Mouse (Mus musculus) cerebellum, adult 2 months (tissue): ENCODE measurements at regions not wholly inside any gene's neighbourhood (a gene's known extent, or its start where the extent isn't known, plus 50 kb on each side); places are given as distances from the start of the nearest gene placed in this dataset.

Source experiments
- DNase-seq, 2 experiments: peaks; one replicate each; pipeline ENCODE4 v3.0.0; 2021
- H3K27ac ChIP-seq: fragments of 200-500 bp; 2 replicates; pipeline ENCODE4 v1.5.1; 2012; ENCODE audit warnings: low read length, control low read depth, inconsistent platforms; ENCODE audit not compliant: insufficient read depth
- H3K27me3 ChIP-seq: fragments of 200-500 bp; 2 replicates; pipeline ENCODE4 v1.6.1; 2012; ENCODE audit warnings: inconsistent platforms, mild to moderate bottlenecking, low read length, moderate library complexity; ENCODE audit not compliant: control insufficient read depth, insufficient read depth
- H3K4me1 ChIP-seq: fragments of 200-500 bp; 2 replicates; pipeline ENCODE4 v1.6.1; 2011; ENCODE audit warnings: low read length; ENCODE audit not compliant: control insufficient read depth, insufficient read depth
- H3K4me3 ChIP-seq: fragments of 200-500 bp; replicated peaks from 2 replicates; pipeline ENCODE3; 2011; ENCODE audit warnings: mild to moderate bottlenecking, low read depth, low read length, control low read depth; ENCODE audit not compliant: insufficient read depth
- CTCF ChIP-seq: fragments of 200-500 bp; IDR thresholded peaks from 2 replicates; pipeline ENCODE4 v1.5.1; 2011; ENCODE audit warnings: low read depth, mild to moderate bottlenecking, control low read depth, low read length, moderate library complexity, borderline replicate concordance; ENCODE audit not compliant: insufficient read depth
- POLR2A ChIP-seq: fragments of 200-500 bp; IDR thresholded peaks from 2 replicates; pipeline ENCODE4 v1.6.1; 2011; ENCODE audit warnings: low read length, control low read depth, borderline replicate concordance; ENCODE audit not compliant: insufficient read depth
- WGBS: fragments of 180-500 bp; shearing (Covaris S2); methylation state at CpG from one replicate; pipeline ENCODE4 v1.1.7; 2018; 5-methylcytosine and 5-hydroxymethylcytosine counted together

DNA sequence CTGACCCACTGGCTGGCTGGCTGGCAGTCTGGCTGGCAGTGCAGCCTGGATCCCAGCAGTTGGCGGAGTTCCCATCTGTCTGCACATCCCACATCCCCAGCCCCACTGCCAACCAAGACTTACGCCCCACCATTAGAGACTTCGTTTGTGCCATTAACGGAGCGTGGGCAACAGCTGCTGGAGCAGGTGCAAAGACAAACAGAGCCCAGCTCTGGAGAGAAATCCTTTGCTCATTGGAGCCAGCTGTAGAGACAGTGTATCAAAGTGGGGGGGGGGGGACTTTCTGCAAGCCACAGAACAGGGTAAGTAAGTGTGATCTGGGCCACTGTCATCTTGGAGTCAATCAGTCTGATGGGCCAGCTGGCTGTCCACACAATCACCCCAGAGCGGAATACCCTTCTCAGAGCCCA, 52.3 kb downstream of the Rplp1 start:
- 28% methylated on average over 6 of the region's 6 CpGs for WGBS
- Histone ChIP-seq H3K4me1 (no peaks in the 10 kb centered on the region; the same call in 1 of the 2 replicates), H3K27me3 (no peaks in the 10 kb centered on the region), H3K27ac (no peak overlapping the region), H3K4me3 (no peak overlapping the region)
- TF ChIP-seq POLR2A (no peak), CTCF (no peak)
- DNase-seq: peak in 1 of 2 experiments; percentile 27

GRCm38 (mm10) chr9:61860147-61860546, 54.2 kb downstream of the Rplp1 start:
- peak in 1 of 2 experiments; percentile 18 for DNase-seq
- H3K4me1 ChIP-seq: peaks cover 17% of the 10 kb centered on the region
- TF ChIP-seq POLR2A: no peak
- peak; percentile 79 for TF ChIP-seq CTCF

GRCm38 (mm10) chr9:61859438-61859837, 54.9 kb downstream of the Rplp1 start:
- H3K4me1 ChIP-seq: peaks cover 20% of the 10 kb centered on the region
- H3K4me3 ChIP-seq: no peak overlapping the region
- no peaks in the 10 kb centered on the region for H3K27me3 ChIP-seq
- DNase-seq: no peak
- H3K27ac ChIP-seq: no peak overlapping the region
- 94% methylated on average over 6 of the region's 6 CpGs for WGBS
- TF ChIP-seq CTCF (no peak), POLR2A (no peak)

More at GRCm38 (mm10) chr9:61860147-61860546, 54.2 kb downstream of the Rplp1 start:
- no peak overlapping the region for H3K4me3 ChIP-seq
- no peaks in the 10 kb centered on the region for H3K27me3 ChIP-seq
- H3K27ac ChIP-seq: no peak overlapping the region
- 42% methylated on average over 2 of the region's 2 CpGs for WGBS

DNA sequence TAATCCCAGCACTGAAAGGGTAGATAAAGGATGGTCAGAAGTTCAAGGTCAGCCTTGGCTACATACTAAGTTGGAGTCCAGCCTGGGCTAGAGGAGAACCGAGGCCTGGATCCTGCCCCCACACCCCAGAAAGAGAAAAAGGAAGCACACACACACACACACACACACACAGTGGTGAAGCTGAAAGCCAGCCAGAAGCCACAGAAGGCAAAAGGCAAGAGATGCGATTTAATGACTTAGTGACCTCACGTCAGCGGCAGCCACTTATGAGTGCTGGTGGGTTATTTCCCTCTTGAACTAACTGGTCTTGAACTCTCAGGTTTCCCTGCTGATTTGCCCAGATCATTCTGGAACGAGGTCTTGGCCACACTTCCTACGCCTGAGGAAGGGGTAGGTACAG, 56.5 kb downstream of the Rplp1 start:
- Histone ChIP-seq H3K4me3 (no peak overlapping the region), H3K4me1 (peaks cover 20% of the 10 kb centered on the region), H3K27me3 (no peaks in the 10 kb centered on the region), H3K27ac (no peak overlapping the region)
- TF ChIP-seq POLR2A (no peak), CTCF (no peak)
- WGBS: 78% methylated on average over 6 of the region's 6 CpGs
- DNase-seq: no peak

DNA sequence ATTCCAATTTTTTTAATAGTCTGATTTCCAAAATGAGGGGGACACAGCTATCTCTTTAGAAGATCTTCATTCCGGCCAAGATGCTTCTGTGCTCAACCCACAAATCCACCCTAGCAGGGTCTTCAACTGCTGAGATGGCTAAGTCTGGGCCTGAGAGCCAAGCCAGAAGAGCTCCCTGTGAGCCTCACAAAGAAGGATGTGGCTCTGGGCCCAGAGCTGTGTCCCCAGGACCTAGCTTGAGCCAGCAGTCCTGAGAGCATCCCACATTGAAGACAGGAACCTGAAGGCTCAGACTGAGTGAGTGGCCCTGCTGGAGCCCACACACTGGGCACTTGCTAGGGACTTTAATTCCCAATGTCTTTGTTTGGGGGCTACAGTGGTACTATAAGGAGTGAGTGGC, 57.7 kb downstream of the Rplp1 start:
- H3K4me1 ChIP-seq: peaks cover 27% of the 10 kb centered on the region
- WGBS: 71% methylated on average over 1 of the region's 1 CpGs
- no peaks in the 10 kb centered on the region for H3K27me3 ChIP-seq
- no peak overlapping the region for H3K27ac ChIP-seq
- H3K4me3 ChIP-seq: no peak overlapping the region
- peak; percentile 45 to 51 for DNase-seq
- no peak for TF ChIP-seq POLR2A
- TF ChIP-seq CTCF: no peak

DNA sequence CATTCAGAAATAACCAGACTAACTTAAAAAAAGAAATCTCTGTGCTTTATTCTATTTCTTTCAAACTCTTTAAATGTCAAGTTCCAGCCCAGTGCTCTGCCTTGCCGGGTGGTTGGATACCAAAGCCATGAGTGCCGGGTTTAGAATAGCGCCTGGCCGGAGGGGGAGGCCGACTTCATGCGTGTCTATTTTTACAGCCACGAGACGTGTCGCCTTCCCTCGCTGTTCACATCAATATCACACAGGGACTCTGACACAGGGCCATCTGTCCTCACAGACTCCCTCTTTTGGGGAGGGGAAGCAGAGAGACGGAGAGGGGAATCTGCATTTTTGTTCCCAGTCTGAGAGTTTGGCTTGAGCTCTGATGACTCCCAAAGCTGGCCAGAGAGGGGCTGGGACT, 58.7 kb downstream of the Rplp1 start:
- DNase-seq: peak in 1 of 2 experiments; percentile 20
- no peaks in the 10 kb centered on the region for H3K27me3 ChIP-seq
- no peak overlapping the region for H3K27ac ChIP-seq
- TF ChIP-seq POLR2A: no peak
- TF ChIP-seq CTCF: no peak
- peaks cover 30% of the 10 kb centered on the region for H3K4me1 ChIP-seq
- no peak overlapping the region for H3K4me3 ChIP-seq
- 24% methylated on average over 11 of the region's 11 CpGs for WGBS

DNA sequence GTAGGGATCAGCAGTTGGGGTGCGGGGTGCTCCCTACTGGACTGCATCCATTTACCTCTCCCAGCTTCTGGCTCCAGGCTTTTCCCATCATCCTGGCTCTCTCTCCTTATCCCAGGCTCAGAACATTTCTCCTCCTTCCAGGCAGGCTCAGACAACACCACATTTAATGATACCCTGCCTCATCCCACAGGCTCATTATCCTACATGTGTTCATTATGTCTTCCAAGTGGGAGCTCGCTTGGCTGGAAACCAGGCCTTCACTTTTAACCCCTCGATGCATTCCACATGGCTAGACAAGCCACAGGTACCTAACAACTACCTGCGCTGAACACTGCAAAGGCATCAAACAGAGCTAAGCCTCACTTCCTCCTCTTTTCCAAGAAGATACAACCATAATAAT, 60.5 kb downstream of the Rplp1 start:
- Histone ChIP-seq H3K4me3 (no peak overlapping the region), H3K27me3 (no peaks in the 10 kb centered on the region), H3K4me1 (peaks cover 30% of the 10 kb centered on the region), H3K27ac (no peak overlapping the region)
- 88% methylated on average over 4 of the region's 4 CpGs for WGBS
- TF ChIP-seq CTCF (no peak), POLR2A (no peak)
- no peak for DNase-seq

DNA sequence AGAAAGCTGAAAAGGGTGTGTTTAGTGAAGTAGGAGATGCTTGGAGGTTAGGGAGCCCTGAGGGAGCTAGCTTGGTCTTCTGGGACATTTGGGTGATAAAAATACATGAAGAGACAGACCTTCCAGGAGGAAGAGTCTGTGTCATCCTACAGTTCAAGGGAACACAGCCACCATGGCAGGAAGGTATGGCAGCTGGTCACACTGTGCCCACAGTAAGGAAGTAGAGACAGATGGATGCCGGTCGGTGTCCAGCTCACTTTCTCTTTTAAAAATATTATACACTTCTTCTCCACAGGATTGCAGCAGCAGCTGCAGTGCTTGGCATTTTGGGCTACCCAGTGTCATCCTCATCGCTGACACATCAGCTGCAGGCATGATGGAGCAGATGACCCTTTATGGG, 63.0 kb downstream of the Rplp1 start:
- Histone ChIP-seq H3K4me1 (peaks cover 23% of the 10 kb centered on the region), H3K27ac (no peak overlapping the region), H3K27me3 (no peaks in the 10 kb centered on the region), H3K4me3 (no peak overlapping the region)
- 25% methylated on average over 3 of the region's 3 CpGs for WGBS
- DNase-seq: peak; percentile 36 to 60
- TF ChIP-seq POLR2A: no peak
- no peak for TF ChIP-seq CTCF

DNA sequence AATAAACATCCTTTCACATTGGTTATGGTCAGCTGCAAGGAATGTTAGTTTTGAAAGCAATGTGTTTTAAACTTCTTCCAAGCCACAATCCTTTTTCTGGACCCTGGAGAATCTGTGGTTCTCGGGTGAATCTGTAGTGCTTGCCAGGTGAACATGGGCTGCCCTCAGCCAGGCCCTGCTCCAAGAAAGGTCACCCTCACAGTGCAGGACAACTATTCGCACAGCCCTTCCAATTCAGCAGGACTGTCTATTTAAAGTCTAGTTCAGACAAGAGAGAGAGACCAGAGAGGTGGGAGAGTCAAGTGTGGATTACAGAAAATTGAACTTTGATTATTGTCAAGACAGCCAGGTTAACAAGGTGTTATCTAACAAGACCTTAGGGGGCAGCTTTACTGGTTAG, 65.9 kb downstream of the Rplp1 start:
- 71% methylated on average over 2 of the region's 2 CpGs for WGBS
- no peak overlapping the region for H3K4me3 ChIP-seq
- TF ChIP-seq POLR2A (no peak), CTCF (no peak)
- peaks cover 10% of the 10 kb centered on the region for H3K4me1 ChIP-seq
- no peak for DNase-seq
- no peaks in the 10 kb centered on the region for H3K27me3 ChIP-seq
- H3K27ac ChIP-seq: no peak overlapping the region

DNA sequence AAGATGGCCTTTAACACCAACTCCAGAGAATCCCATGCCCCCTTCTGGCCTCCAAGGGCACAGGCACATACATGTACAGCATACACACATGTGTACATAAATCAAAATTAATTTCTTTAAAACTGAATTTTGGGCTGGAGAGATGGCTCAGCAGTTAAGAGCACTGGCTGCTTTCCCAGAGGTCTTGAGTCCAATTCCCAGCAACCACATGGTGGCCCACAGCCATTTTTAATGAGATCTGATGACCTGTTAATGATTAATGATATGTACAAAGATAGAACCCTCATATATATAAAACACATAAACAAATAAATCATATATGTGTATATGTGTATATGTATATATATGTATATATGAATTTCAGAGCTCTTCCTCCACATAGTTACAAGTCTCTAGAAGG, 66.8 kb downstream of the Rplp1 start:
- no peak overlapping the region for H3K4me3 ChIP-seq
- no peak for DNase-seq
- H3K27ac ChIP-seq: no peak overlapping the region
- TF ChIP-seq POLR2A: no peak
- TF ChIP-seq CTCF: no peak
- no peaks in the 10 kb centered on the region for H3K27me3 ChIP-seq
- H3K4me1 ChIP-seq: peaks cover 10% of the 10 kb centered on the region
